Mouse (Mus musculus): ENCODE measurements around the gene Ssna1.

Gene Ssna1

DNA sequence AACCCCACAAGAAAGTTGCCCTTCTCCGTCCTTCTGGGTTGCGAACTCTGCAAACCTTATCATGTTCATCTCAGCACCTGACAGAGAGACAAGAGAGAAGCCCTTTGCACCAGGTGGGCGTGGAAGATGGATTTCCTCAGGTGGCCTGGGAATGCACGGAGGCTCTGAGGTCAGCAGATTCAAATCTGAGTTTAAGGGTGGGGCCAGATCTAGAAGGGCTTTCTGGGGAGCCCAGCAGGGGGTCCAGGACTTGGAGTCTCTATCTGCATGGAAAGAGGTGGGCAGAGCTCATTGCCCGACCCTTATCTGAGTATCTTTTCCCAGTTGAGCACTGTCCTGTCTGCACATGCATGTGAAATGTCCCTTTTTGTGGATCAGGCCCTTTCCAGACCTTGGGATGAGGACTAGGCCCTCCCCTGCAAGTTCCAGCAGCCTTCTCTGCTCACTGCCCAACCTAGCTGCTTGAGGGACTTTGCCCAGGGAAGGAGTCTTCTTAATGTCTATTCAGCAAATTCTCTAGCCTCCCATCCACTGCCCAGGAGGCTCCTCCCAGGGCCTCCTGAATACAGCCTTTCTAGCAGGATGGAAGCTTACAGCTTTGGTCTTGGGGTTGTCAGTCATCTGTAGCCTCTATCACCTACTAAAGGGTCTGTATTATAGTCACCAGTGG lies 37.6 kb downstream of the Ssna1 start:
- in situ Hi-C loops (cut with MboI, MseI) = no loop called here

- in situ Hi-C loops (cut with MboI, MseI) = no loop called here
Measured at GRCm38 (mm10) chr2:25234050-25234449, 38.2 kb downstream of the Ssna1 start, which contains the start of gene Slc34a3. Gene Slc34a3 (minus strand): TSS chr2:25234364.

DNA sequence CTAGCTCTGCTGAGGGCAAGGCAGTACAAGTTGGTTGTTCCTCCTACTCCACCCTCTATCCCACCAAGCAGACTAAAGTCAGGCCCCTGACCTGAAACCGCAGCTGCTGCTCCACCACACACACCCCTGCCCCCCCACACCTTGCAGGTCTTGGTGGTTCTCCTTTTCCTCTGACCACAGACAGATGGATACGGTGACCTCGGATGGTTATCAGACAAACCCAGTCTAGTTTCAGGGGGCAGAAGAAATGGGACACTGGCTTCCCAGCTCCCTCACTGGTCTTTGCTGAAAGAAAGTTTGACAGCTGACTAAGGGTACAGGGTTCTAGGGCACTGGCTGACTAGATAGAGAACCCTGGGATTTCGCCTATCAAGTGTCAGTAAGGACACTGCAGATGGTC lies 38.8 kb downstream of the Ssna1 start:
- in situ Hi-C loops (cut with MboI, MseI) = no loop called here

DNA sequence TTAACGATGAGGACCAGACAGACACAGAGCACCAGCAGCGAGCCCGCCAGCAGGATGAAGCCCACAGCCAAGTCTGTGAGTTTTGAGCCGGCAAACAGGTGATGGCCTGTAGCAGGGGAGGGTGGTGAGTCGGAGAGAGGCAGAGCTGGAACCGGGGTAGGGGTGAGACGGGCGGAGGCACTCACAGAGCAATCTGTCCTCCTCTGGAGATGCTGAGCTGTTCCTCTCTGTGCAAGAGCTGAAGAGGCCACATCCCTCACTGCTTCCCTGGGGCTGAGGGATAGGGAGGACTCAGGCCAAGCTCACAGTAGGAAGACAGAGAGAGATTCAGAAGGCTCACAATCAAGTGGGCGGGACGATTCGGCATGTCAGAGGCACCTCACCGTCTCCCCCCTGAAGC lies 41.2 kb downstream of the Ssna1 start:
- in situ Hi-C loops (cut with MboI, MseI) = no loop called here

DNA sequence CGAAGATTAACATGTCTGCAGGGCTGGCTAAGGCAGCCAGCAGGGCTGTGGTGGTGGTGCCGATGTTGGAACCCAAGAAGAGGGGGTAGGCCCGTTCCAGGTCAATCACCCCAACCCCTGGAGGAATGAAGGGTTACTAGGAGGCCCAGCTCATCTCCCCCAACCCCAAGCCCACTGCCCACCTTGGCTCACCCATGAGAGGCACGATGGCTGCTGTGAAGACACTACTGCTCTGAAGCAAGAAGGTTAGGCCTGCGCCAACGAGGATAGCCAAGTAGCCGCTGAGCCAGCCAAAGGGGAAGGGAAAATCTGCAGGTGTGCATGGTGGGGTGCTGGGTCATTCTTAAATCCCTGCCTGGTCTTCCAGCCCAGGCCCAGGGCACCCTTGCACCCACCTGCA lies 41.7 kb downstream of the Ssna1 start:
- in situ Hi-C loops (cut with MboI, MseI) = no loop called here

DNA sequence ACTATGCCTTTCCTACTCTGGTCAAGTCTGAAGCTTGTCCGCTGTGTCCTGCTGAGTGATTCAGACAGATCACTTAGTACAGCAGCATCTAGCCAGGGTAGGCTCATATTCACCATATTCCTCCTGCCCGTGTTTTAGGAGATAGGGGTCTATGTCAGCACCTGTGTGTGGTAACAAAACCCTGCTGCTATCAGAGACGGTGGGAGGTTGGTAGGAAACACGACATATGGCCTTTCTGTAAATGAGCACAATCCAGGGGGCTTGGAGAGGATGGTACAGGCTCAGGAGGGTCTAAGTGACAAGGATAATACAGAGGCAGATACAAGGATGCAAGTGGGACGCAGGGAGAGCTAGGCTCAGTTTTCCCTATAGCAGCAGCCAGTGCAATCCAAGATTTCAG lies 42.7 kb downstream of the Ssna1 start:
- in situ Hi-C loops (cut with MboI, MseI) = loop anchor here (5.0 kb wide), 1 partner anchor 37 kb away; no protein-coding TSS in a partner anchor

DNA sequence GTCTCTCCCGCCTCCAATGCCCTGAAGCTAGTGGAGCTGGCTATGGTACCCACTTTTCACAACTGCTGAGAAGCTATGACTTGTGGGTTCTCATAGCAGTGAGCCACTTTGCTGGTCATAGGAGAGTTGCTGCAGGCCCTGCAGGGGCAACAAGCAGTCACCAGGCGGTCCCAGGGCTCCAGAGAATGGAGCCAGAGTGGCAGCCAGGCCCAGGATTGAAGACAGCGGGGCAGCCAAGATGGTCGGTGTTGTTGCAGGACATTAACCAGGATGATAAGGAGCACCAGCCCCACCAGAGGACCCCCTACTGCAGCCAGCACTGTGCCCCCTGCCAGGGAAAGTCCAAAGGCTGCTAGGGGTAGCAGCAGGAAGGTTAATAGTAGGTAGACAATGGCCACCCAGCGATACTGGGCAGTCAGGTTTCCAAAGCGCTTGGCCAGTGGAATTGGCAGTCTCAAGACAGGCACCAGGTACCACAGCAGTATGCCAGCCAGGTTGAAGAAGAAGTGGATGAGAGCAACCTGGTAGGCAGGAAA lies 43.2 kb downstream of the Ssna1 start:
- in situ Hi-C loops (cut with MboI, MseI) = loop anchor here (5.0 kb wide), 1 partner anchor 37 kb away; no protein-coding TSS in a partner anchor

GRCm38 (mm10) chr2:25228431-25228889 lies 43.8 kb downstream of the Ssna1 start:
- in situ Hi-C loops (cut with MboI, MseI) = loop anchor here (5.0 kb wide), 1 partner anchor 36 kb away; no protein-coding TSS in a partner anchor

GRCm38 (mm10) chr2:25227406-25227805 lies 44.8 kb downstream of the Ssna1 start:
- in situ Hi-C loops (cut with MboI, MseI) = loop anchor here (5.0 kb wide), 1 partner anchor 35 kb away; no protein-coding TSS in a partner anchor

DNA sequence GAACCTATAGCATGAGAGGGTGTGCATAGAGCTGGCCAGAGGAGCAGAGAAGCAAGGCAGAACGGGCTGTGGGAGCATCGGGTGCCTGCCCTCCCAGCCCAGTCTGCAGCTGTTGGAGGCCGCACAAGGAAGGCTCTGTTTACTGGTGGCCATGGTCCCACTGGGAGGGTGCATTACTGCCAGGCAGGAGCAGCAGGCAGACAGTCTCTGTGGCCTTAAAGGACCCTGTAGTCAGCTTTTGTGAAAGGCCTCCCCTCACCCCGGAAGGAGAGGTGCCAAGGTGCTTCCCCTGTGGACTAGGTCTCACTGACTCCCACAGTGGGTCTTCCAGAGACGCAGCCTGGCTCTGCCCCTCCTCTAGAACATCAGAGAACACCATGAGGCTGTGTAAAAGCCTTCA lies 45.4 kb downstream of the Ssna1 start:
- in situ Hi-C loops (cut with MboI, MseI) = loop anchor here (5.0 kb wide), 1 partner anchor 35 kb away; no protein-coding TSS in a partner anchor

DNA sequence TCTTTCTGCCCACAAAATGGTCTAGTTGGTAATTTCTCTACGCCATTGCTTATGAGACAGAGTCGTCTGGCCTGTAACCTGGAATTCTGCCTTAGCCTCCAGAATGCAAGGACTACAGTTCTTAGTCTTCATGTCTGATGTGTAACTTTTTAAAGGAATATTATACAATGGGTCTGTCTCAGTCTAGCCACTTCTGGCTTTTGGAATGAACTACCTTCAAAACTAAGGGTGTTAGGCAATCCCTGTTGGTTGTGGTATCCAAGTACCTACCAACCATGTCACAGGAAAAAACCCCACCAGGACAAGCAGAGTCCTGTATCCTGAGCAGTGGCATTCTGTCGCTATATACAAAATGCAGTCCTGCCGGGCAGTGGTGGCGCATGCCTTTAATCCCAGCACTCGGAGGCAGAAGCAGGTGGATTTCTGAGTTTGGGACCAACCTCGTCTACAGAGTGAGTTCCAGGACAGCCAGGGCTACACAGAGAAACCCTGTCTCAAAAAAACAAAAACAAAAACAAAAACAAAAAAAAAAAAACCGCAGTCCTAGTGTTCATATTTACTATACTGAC lies 46.3 kb downstream of the Ssna1 start:
- in situ Hi-C loops (cut with MboI, MseI) = loop anchor here (5.0 kb wide), 1 partner anchor 34 kb away; no protein-coding TSS in a partner anchor

DNA sequence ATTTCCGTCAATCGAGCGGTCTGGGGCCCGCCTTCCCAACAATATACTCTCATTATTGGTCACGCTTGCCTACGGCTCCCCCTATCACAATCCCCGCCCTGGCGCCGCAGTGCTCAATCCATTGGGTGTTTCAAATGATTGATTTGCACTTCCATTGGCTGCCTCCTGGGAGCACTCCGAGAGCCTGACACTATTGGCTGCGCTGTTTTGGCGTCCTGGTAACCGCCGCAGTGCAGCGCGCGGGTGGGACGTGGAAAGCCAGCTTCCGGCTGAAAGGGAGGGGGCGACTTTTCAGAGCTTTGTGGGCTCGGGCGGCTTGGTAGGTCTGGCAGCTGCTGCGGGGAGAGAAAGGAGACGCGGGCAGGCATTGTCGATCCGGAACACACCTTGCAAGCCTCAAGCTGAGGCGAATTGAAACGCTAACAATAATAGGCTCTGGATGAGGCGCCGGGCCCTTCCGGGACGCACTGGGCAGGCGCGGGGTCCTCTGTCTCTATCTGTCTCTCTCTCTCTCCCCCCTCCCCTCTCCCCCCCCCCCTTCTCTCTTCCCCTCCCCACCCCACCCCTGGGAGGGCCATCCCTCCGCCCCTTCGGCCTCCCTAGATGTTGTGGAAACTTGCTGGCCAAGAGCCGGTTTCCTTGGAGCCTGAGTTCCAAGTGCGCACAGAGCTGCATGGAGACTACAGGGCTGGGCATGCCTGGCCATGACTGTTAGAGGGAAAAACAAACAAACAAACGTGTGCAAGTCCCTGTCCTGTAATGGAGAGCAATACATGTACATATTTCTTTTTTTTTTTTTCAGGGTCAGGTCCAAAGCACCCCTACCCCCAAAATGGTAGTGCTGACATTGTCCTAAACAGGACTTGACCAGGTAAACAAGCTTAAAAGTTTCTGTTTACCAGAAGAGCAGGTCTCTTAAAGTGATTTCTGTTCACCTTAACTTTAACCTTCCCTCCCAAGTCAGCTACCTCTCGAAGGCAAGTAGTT lies 47.2 kb downstream of the Ssna1 start:
- in situ Hi-C loops (cut with MboI, MseI) = loop anchor here (5.0 kb wide), 1 partner anchor 33 kb away; no protein-coding TSS in a partner anchor

GRCm38 (mm10) chr2:25224492-25224765 lies 47.8 kb downstream of the Ssna1 start, which contains the start of gene Tubb4b:
Gene Tubb4b (minus strand): TSS chr2:25224702.
- in situ Hi-C loops (cut with MboI, MseI) = no loop called here

- in situ Hi-C loops (cut with MboI, MseI) = no loop called here
Measured at GRCm38 (mm10) chr2:25223681-25224491, 48.4 kb downstream of the Ssna1 start.

GRCm38 (mm10) chr2:25221331-25221772 lies 50.9 kb downstream of the Ssna1 start:
- in situ Hi-C loops (cut with MboI, MseI) = no loop called here
